Mouse (Mus musculus) cortical plate, adult 2 months (tissue): ENCODE measurements around the gene Dnmt3c. TPM values are rescaled to one million over a fixed set of nuclear protein-coding genes. Genes with fewer than 3 reads are reported as not detected.

ENCODE experiments used
- H3K27ac ChIP-seq: fragments of 200-500 bp; 2 replicates; pipeline ENCODE4 v1.5.1; 2012; ENCODE audit warnings: low read length, control low read depth, inconsistent platforms; ENCODE audit not compliant: insufficient read depth
- H3K4me1 ChIP-seq: fragments of 200-500 bp; 2 replicates; pipeline ENCODE4 v1.6.1; 2011; ENCODE audit warnings: low read length; ENCODE audit not compliant: control insufficient read depth, insufficient read depth
- H3K4me3 ChIP-seq: fragments of 200-500 bp; 2 replicates; pipeline ENCODE4 v1.5.1; 2011; ENCODE audit warnings: mild to moderate bottlenecking, low read length, control low read depth; ENCODE audit not compliant: insufficient read depth
- CTCF ChIP-seq: fragments of 200-500 bp; IDR thresholded peaks from 2 replicates; pipeline ENCODE4 v1.5.1; 2011; ENCODE audit warnings: mild to moderate bottlenecking, control low read depth, low read length; ENCODE audit not compliant: insufficient read depth; ENCODE audit errors: extremely low read depth
- POLR2A ChIP-seq: fragments of 200-500 bp; IDR thresholded peaks from 2 replicates; pipeline ENCODE4 v1.6.1; 2011; ENCODE audit warnings: mild to moderate bottlenecking, low read length, control low read depth; ENCODE audit not compliant: insufficient read depth; ENCODE audit errors: extremely low read depth
- polyA plus RNA-seq: library from polyadenylated mRNA; depleted of rRNA; stranded (reverse); fragments of >200 nt; gene quantifications from 2 replicates; pipeline ENCODE4 v1.2.3, GENCODE M21; 2012; rRNA removed

The Dnmt3c gene
- polyA plus RNA-seq, 1 experiment: 0.19 TPM

- Histone ChIP-seq H3K4me3 (no peak overlapping the region), H3K4me1 (peaks cover 6% of the 10 kb centered on the region), H3K27ac (no peak overlapping the region)
- TF ChIP-seq CTCF (no peak), POLR2A (no peak)
Measured at GRCm38 (mm10) chr2:153750363-153750762, 53.9 kb downstream of the Dnmt3c start.

- TF ChIP-seq CTCF (no peak), POLR2A (no peak)
- Histone ChIP-seq H3K4me1 (no peaks in the 10 kb centered on the region), H3K27ac (no peak overlapping the region), H3K4me3 (no peak overlapping the region)
Measured at GRCm38 (mm10) chr2:153762121-153762520, 65.7 kb downstream of the Dnmt3c start.

- no peak overlapping the region for H3K27ac ChIP-seq
- no peak for TF ChIP-seq POLR2A
- TF ChIP-seq CTCF: no peak
- H3K4me3 ChIP-seq: no peak overlapping the region
- H3K4me1 ChIP-seq: no peaks in the 10 kb centered on the region
Measured at GRCm38 (mm10) chr2:153767484-153767883, 71.0 kb downstream of the Dnmt3c start.

- no peak overlapping the region for H3K4me3 ChIP-seq
- TF ChIP-seq POLR2A: no peak
- TF ChIP-seq CTCF: no peak
- no peak overlapping the region for H3K27ac ChIP-seq
- no peaks in the 10 kb centered on the region for H3K4me1 ChIP-seq
Measured at GRCm38 (mm10) chr2:153768881-153769280, 72.4 kb downstream of the Dnmt3c start.

GRCm38 (mm10) chr2:153772950-153773349 lies 76.5 kb downstream of the Dnmt3c start:
- Histone ChIP-seq H3K27ac (no peak overlapping the region), H3K4me1 (no peaks in the 10 kb centered on the region), H3K4me3 (no peak overlapping the region)
- TF ChIP-seq POLR2A (no peak), CTCF (no peak)

GRCm38 (mm10) chr2:153775472-153775871 lies 79.0 kb downstream of the Dnmt3c start:
- no peak overlapping the region for H3K27ac ChIP-seq
- H3K4me1 ChIP-seq: no peaks in the 10 kb centered on the region
- TF ChIP-seq POLR2A (no peak), CTCF (no peak)
- no peak overlapping the region for H3K4me3 ChIP-seq

- H3K27ac ChIP-seq: no peak overlapping the region
- TF ChIP-seq CTCF (no peak), POLR2A (no peak)
Measured at GRCm38 (mm10) chr2:153778638-153779362, 82.3 kb downstream of the Dnmt3c start.

More at GRCm38 (mm10) chr2:153778638-153779362, 82.3 kb downstream of the Dnmt3c start:
- Histone ChIP-seq H3K4me1 (no peaks in the 10 kb centered on the region), H3K4me3 (no peak overlapping the region)

Other genes with a start within 250 kb of the Dnmt3c start
- not detected in 2 replicates for gene 4930404H24Rik, start 203.9 kb upstream of the Dnmt3c start, polyA plus RNA-seq
- 33.6 and 33.9 TPM in 2 replicates for gene Nol4l, start 166.7 kb upstream of the Dnmt3c start, polyA plus RNA-seq
- gene Commd7, start 63.9 kb upstream of the Dnmt3c start, polyA plus RNA-seq: 29.2 and 31.3 TPM in 2 replicates
- gene Dnmt3b, start 47.2 kb upstream of the Dnmt3c start, polyA plus RNA-seq: 0.96 and 1.0 TPM in 2 replicates
- gene Mapre1, start 44.6 kb downstream of the Dnmt3c start, polyA plus RNA-seq: 23.9 and 24.9 TPM in 2 replicates
- gene Efcab8, start 83.3 kb downstream of the Dnmt3c start, polyA plus RNA-seq: 0.06 TPM in 2 replicates
- not detected in 2 replicates for gene Sun5, start 174.4 kb downstream of the Dnmt3c start, polyA plus RNA-seq
- not detected in 2 replicates for gene Bpifb2, start 178.4 kb downstream of the Dnmt3c start, polyA plus RNA-seq
- not detected in 2 replicates for gene Bpifb6, start 203.7 kb downstream of the Dnmt3c start, polyA plus RNA-seq
- not detected in 2 replicates for gene Bpifb3, start 221.6 kb downstream of the Dnmt3c start, polyA plus RNA-seq
- 0.08 TPM in 2 replicates for gene Bpifb4, start 241.6 kb downstream of the Dnmt3c start, polyA plus RNA-seq